Mouse (Mus musculus) stomach, embryonic 16.5 days (tissue): ENCODE data around the gene Six5. TPM values are rescaled to one million over a fixed set of nuclear protein-coding genes. Genes with fewer than 3 reads are reported as not detected.

Experiments
- ATAC-seq: fragments of 200-750 bp; cut with Nextera tagmentation; 2 replicates; pipeline ENCODE4 v1.8.0; 2017; ENCODE audit warnings: moderate number of reproducible peaks, moderate TSS enrichment; ENCODE audit not compliant: insufficient read depth, low FRiP score
- H3K27ac ChIP-seq: fragments of 300-500 bp; sonication (generic); 2 replicates; pipeline ENCODE4 v1.5.1; 2014; ENCODE audit warnings: low read length
- H3K27me3 ChIP-seq: fragments of 300-500 bp; sonication (generic); 2 replicates; pipeline ENCODE4 v1.6.1; 2014; ENCODE audit warnings: low read length, control low read depth, mixed read lengths; ENCODE audit not compliant: control insufficient read depth, insufficient read depth
- H3K36me3 ChIP-seq: fragments of 300-500 bp; sonication (generic); 2 replicates; pipeline ENCODE4 v1.6.1; 2014; ENCODE audit warnings: low read length; ENCODE audit not compliant: control insufficient read depth, insufficient read depth
- H3K4me1 ChIP-seq: fragments of 300-500 bp; sonication (generic); 2 replicates; pipeline ENCODE4 v1.6.1; 2014; ENCODE audit warnings: low read length, control low read depth, mixed read lengths; ENCODE audit not compliant: control insufficient read depth, insufficient read depth
- H3K4me2 ChIP-seq: fragments of 300-500 bp; sonication (generic); 2 replicates; pipeline ENCODE4 v1.6.1; 2014; ENCODE audit warnings: low read depth, low read length, mixed read lengths
- H3K4me3 ChIP-seq: fragments of 300-500 bp; sonication (generic); replicated peaks from 2 replicates; pipeline ENCODE4 v1.5.1; 2014; ENCODE audit warnings: mild to moderate bottlenecking, low read length
- H3K9ac ChIP-seq: fragments of 300-500 bp; sonication (generic); 2 replicates; pipeline ENCODE4 v1.6.1; 2014; ENCODE audit warnings: low read length
- H3K9me3 ChIP-seq: fragments of 300-500 bp; sonication (generic); replicated peaks from 2 replicates; pipeline ENCODE4 v1.6.1; 2016; ENCODE audit warnings: low read length, control low read depth; ENCODE audit not compliant: control insufficient read depth
- WGBS: fragments of 180-500 bp; shearing (Covaris S2); extraction: QIAGEN DNeasy Blood & Tissue Kit; methylation state at CpG from one replicate; pipeline ENCODE4 v1.1.7; 2014; 5-methylcytosine and 5-hydroxymethylcytosine counted together
- microRNA-seq: library from miRNA; unstranded; fragments of <30 nt; microRNA quantifications from one replicate; pipeline ENCODE4, GENCODE M21; 2016
- polyA plus RNA-seq: library from polyadenylated mRNA; unstranded; fragments of >200 nt; fragmentation: Nextera tagmentation; extraction: Ambion mirVana; gene quantifications from 2 replicates; pipeline ENCODE4 v1.2.1, GENCODE M21; 2015

The Six5 gene
- polyA plus RNA-seq, 1 experiment from 2014 or later, result 10.4 TPM

DNA sequence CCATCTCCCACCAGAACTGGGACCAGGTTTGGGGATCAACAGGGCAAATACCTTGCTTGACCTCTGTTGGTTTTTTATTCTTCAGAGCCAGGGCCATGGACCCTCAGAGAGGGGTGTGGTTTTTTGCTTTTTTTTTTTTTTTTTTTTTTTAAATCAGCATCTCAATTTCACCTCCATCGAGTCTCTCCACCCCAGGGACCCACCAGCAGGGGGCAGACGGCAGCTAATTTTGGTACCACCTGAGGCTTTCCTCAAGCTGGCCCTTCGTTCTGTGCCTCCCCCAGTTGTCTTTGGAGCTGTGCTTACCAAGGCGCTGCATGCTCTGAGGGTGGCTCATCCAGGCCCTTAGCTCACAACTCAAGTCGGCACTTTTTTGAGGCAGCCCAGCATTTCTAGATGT, 43.0 kb downstream of the Six5 start:
- ATAC-seq, result no peak
- no peak overlapping the region for H3K9ac ChIP-seq
- H3K27me3 ChIP-seq, result no peaks in the 10 kb centered on the region
- H3K4me2 ChIP-seq, result no peak overlapping the region
- H3K4me3 ChIP-seq, result no peak overlapping the region
- no peaks in the 10 kb centered on the region for H3K4me1 ChIP-seq
- no peaks in the 10 kb centered on the region for H3K9me3 ChIP-seq
- H3K27ac ChIP-seq, result no peak overlapping the region
- WGBS, result 48% methylated on average over 5 of the region's 5 CpGs
- H3K36me3 ChIP-seq, result peaks cover 26% of the 10 kb centered on the region

DNA sequence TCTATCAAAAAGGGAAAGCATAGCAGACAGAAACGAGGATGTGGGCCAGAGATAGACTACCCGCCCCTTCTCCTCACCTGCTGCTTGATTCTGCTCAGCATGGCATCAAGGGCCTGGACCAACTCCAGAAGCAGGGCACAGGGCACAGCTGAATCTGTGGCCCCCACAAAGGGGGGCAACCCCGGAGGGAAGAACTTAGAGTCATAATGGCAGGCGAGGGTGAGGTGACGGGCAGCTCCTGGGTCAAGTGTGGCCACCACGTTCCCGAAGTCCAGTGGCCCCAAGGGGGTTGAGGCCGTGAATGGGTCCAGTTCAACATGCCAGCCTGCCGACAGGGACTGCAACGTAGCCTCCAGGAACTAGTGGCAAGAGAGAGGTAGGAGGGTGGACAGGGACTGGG, 52.4 kb downstream of the Six5 start:
- no peaks in the 10 kb centered on the region for H3K27me3 ChIP-seq
- 89% methylated on average over 10 of the region's 10 CpGs for WGBS
- no peak overlapping the region for H3K9ac ChIP-seq
- no peak overlapping the region for H3K4me2 ChIP-seq
- no peak overlapping the region for H3K4me3 ChIP-seq
- H3K36me3 ChIP-seq, result no peaks in the 10 kb centered on the region
- no peak overlapping the region for H3K27ac ChIP-seq
- H3K4me1 ChIP-seq, result peaks cover 17% of the 10 kb centered on the region
- ATAC-seq, result no peak
- H3K9me3 ChIP-seq, result no peaks in the 10 kb centered on the region

DNA sequence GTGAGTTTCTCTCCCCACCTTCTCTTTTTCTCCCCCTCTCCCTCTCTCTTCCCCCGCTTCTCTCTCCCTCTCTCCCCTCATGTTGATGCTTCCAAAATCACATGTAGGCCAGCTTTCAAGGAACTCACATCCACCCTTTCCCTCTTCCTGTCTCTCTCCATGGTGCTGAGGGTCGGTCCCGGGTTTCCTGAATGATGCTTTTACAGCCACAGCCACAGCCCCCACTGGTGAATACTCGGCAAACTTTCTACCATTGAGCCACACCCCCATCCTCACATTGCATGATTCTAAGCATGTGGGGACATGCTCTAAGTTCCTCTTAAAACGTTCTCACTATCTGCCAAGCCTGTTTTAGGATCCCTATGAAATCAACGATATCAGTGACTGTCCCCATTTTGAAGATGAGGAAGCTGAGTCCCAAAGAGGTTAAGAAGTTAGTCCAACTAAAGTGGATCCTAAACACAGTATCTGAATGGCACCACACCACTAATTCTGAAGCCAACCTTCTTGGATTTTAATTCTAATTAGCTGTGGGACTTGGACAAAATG, 53.2 kb downstream of the Six5 start:
- 39% methylated on average over 6 of the region's 6 CpGs for WGBS
- Histone ChIP-seq H3K27ac (no peak overlapping the region), H3K9ac (no peak overlapping the region), H3K36me3 (no peaks in the 10 kb centered on the region), H3K27me3 (no peaks in the 10 kb centered on the region), H3K9me3 (no peaks in the 10 kb centered on the region), H3K4me2 (no peak overlapping the region), H3K4me3 (no peak overlapping the region), H3K4me1 (peaks cover 17% of the 10 kb centered on the region)
- no peak for ATAC-seq

Small RNA genes lying within 50 kb of the gene (microRNA-seq; reads per million reads assigned to microRNA genes)
- gene Mir3100, result not detected

Other genes starting within 250 kb of the Six5 start
- gene Pglyrp1, start 223.3 kb upstream of the Six5 start, polyA plus RNA-seq, result 119 and 175 TPM in 2 replicates
- 16.7 and 21.2 TPM in 2 replicates for gene Ccdc61, start 184.2 kb upstream of the Six5 start, polyA plus RNA-seq
- 0.39 and 0.62 TPM in 2 replicates for gene Nova2, start 168.7 kb upstream of the Six5 start, polyA plus RNA-seq
- not detected in 2 replicates for gene Nanos2, start 107.2 kb upstream of the Six5 start, polyA plus RNA-seq
- gene Mypop, start 103.3 kb upstream of the Six5 start, polyA plus RNA-seq, result 1.6 and 2.3 TPM in 2 replicates
- 10.7 and 14.3 TPM in 2 replicates for gene Irf2bp1, start 90.5 kb upstream of the Six5 start, polyA plus RNA-seq
- 32.5 and 37.1 TPM in 2 replicates for gene Foxa3, start 71.1 kb upstream of the Six5 start, polyA plus RNA-seq
- 20.2 and 22.5 TPM in 2 replicates for gene Sympk, start 70.2 kb upstream of the Six5 start, polyA plus RNA-seq
- not detected in 2 replicates for gene Rsph6a, start 39.9 kb upstream of the Six5 start, polyA plus RNA-seq
- 7.7 and 8.3 TPM in 2 replicates for gene Dmwd, start 18.4 kb upstream of the Six5 start, polyA plus RNA-seq
- 84.7 and 98.1 TPM in 2 replicates for gene Dmpk, start 10.7 kb upstream of the Six5 start, polyA plus RNA-seq
- 2.2 and 2.5 TPM in 2 replicates for gene Gm4969, start 23.8 kb downstream of the Six5 start, polyA plus RNA-seq
- 13.5 and 15.3 TPM in 2 replicates for gene Fbxo46, start 25.3 kb downstream of the Six5 start, polyA plus RNA-seq
- gene Qpctl, start 54.7 kb downstream of the Six5 start, polyA plus RNA-seq, result 14.1 and 14.8 TPM in 2 replicates
- 123 and 136 TPM in 2 replicates for gene Snrpd2, start 55.1 kb downstream of the Six5 start, polyA plus RNA-seq
- 1.6 and 2.4 TPM in 2 replicates for gene Gipr, start 71.5 kb downstream of the Six5 start, polyA plus RNA-seq
- 10.9 and 11.4 TPM in 2 replicates for gene Eml2, start 81.8 kb downstream of the Six5 start, polyA plus RNA-seq
- 1.4 and 1.7 TPM in 2 replicates for gene Gpr4, start 117.9 kb downstream of the Six5 start, polyA plus RNA-seq
- gene Opa3, start 133.7 kb downstream of the Six5 start, polyA plus RNA-seq, result 33.0 and 34.5 TPM in 2 replicates
- 77.8 and 85.6 TPM in 2 replicates for gene Vasp, start 177.2 kb downstream of the Six5 start, polyA plus RNA-seq
- gene Ppm1n, start 185.5 kb downstream of the Six5 start, polyA plus RNA-seq, result 0.17 TPM in 1 of 2 replicates, not detected in the other
- gene Rtn2, start 188.0 kb downstream of the Six5 start, polyA plus RNA-seq, result 14.8 and 21.7 TPM in 2 replicates
- gene Fosb, start 215.5 kb downstream of the Six5 start, polyA plus RNA-seq, result 0.25 and 0.27 TPM in 2 replicates